Mouse (Mus musculus) CH12.LX (cell line): ENCODE measurements around the gene Wnt3a. TPM values are rescaled to one million over a fixed set of nuclear protein-coding genes. Genes with fewer than 3 reads are reported as not detected.

Source experiments
- DNase-seq: peaks from one replicate; pipeline ENCODE4 v3.0.0-alpha.2; 2013; ENCODE audit errors: extremely low read depth
- H3K27ac ChIP-seq: 2 replicates; pipeline ENCODE4 v1.5.1; 2012; ENCODE audit warnings: low read depth, mild to moderate bottlenecking, control low read depth, moderate library complexity; ENCODE audit not compliant: insufficient read depth
- H3K27me3 ChIP-seq: replicated peaks from 2 replicates; pipeline ENCODE3; 2012; ENCODE audit warnings: inconsistent platforms
- H3K36me3 ChIP-seq, 2 experiments: replicated peaks in 1 of 2; 2 replicates each; pipeline versions ENCODE3 to v1.6.1; 2012; ENCODE audit warnings: inconsistent platforms in 1 of 2, low read length in 1 of 2, mild to moderate bottlenecking in 1 of 2, mixed read lengths in 1 of 2, moderate library complexity in 1 of 2; ENCODE audit not compliant: control insufficient read depth in 1 of 2, insufficient read depth in 1 of 2
- H3K4me1 ChIP-seq, 2 experiments: 2 replicates each; pipeline ENCODE4 v1.6.1; 2012; ENCODE audit warnings: inconsistent platforms in 1 of 2, moderate library complexity in 1 of 2; ENCODE audit not compliant: insufficient read depth in 2 of 2, control insufficient read depth in 1 of 2
- H3K4me2 ChIP-seq: 2 replicates; pipeline ENCODE4 v1.6.1; 2012; ENCODE audit warnings: low read depth, mild to moderate bottlenecking, control low read depth; ENCODE audit not compliant: poor library complexity, insufficient read depth, severe bottlenecking
- H3K4me3 ChIP-seq, 3 experiments: fragments of 150-350 bp in 1 of 3; sonication (generic) in 1 of 3; replicated peaks in 1 of 3; 2 replicates each; pipeline versions ENCODE3 to v1.5.1; 2011 to 2012; ENCODE audit warnings: low read depth in 2 of 3, low read length in 2 of 3, mild to moderate bottlenecking in 2 of 3, moderate library complexity in 2 of 3, control low read depth in 1 of 3, improper control_type of control experiment in 1 of 3, inconsistent platforms in 1 of 3, mixed read lengths in 1 of 3; ENCODE audit not compliant: poor library complexity in 1 of 3
- H3K79me2 ChIP-seq: replicated peaks from 2 replicates; pipeline ENCODE4 v1.6.1; 2012; ENCODE audit warnings: mild to moderate bottlenecking, moderate library complexity; ENCODE audit not compliant: control insufficient read depth, poor library complexity, insufficient read depth, severe bottlenecking; ENCODE audit errors: extremely low read depth
- H3K9ac ChIP-seq: 2 replicates; pipeline ENCODE4 v1.6.1; 2012; ENCODE audit warnings: low read depth, mild to moderate bottlenecking, control low read depth, moderate library complexity; ENCODE audit not compliant: insufficient read depth
- H3K9me3 ChIP-seq: replicated peaks from 2 replicates; pipeline ENCODE3; 2012; ENCODE audit warnings: low read length, inconsistent platforms, mixed read lengths
- BHLHE40 ChIP-seq: IDR thresholded peaks from 2 replicates; pipeline ENCODE4 v1.6.1; 2011; ENCODE audit warnings: mild to moderate bottlenecking, low read depth, low read length, improper control_type of control experiment
- CHD2 ChIP-seq: IDR thresholded peaks from 2 replicates; pipeline ENCODE4 v1.6.1; 2011; ENCODE audit warnings: low read length, improper control_type of control experiment
- CTCF ChIP-seq, 2 experiments: IDR thresholded peaks in 1 of 2; conservative IDR thresholded peaks in 1 of 2; 2 replicates each; pipeline ENCODE4 v1.5.1; 2011 to 2012; ENCODE audit warnings: low read depth in 2 of 2, low read length in 2 of 2, improper control_type of control experiment in 1 of 2, inconsistent platforms in 1 of 2, mild to moderate bottlenecking in 1 of 2, moderate library complexity in 1 of 2
- ELF1 ChIP-seq: IDR thresholded peaks from 2 replicates; pipeline ENCODE4 v1.6.1; 2014; ENCODE audit warnings: low read depth, mild to moderate bottlenecking, inconsistent platforms, low read length, improper control_type of control experiment
- ETS1 ChIP-seq: conservative IDR thresholded peaks from 2 replicates; pipeline ENCODE4 v1.6.1; 2012; ENCODE audit warnings: low read depth, mild to moderate bottlenecking, inconsistent platforms, low read length, improper control_type of control experiment, moderate library complexity
- HCFC1 ChIP-seq: IDR thresholded peaks from 2 replicates; pipeline ENCODE4 v1.6.1; 2012; ENCODE audit warnings: low read depth, mild to moderate bottlenecking, inconsistent platforms, low read length, improper control_type of control experiment
- IRF4 ChIP-seq: IDR thresholded peaks from 2 replicates; pipeline ENCODE4 v1.6.1; 2014; ENCODE audit warnings: low read depth, mild to moderate bottlenecking, inconsistent platforms, low read length, improper control_type of control experiment
- JUN ChIP-seq: IDR thresholded peaks from 2 replicates; pipeline ENCODE4 v1.6.1; 2011; ENCODE audit warnings: low read depth, mild to moderate bottlenecking, low read length, improper control_type of control experiment, moderate library complexity; ENCODE audit not compliant: insufficient read depth
- JUND ChIP-seq: conservative IDR thresholded peaks from 2 replicates; pipeline ENCODE4 v1.6.1; 2011; ENCODE audit warnings: low read depth, low read length, improper control_type of control experiment
- KAT2A ChIP-seq: IDR thresholded peaks from 2 replicates; pipeline ENCODE4 v1.6.1; 2012; ENCODE audit warnings: low read length, improper control_type of control experiment, inconsistent platforms; ENCODE audit not compliant: insufficient replicate concordance
- MAFK ChIP-seq: IDR thresholded peaks from 2 replicates; pipeline ENCODE4 v1.6.1; 2011; ENCODE audit warnings: low read length, improper control_type of control experiment; ENCODE audit not compliant: insufficient replicate concordance
- MAX ChIP-seq: IDR thresholded peaks from 2 replicates; pipeline ENCODE4 v1.6.1; 2011; ENCODE audit warnings: low read length, improper control_type of control experiment
- MAZ ChIP-seq: IDR thresholded peaks from 2 replicates; pipeline ENCODE4 v1.6.1; 2012; ENCODE audit warnings: low read depth, mild to moderate bottlenecking, inconsistent platforms, low read length, improper control_type of control experiment, moderate library complexity
- MEF2A ChIP-seq: IDR thresholded peaks from 2 replicates; pipeline ENCODE4 v1.6.1; 2014; ENCODE audit warnings: low read depth, mild to moderate bottlenecking, inconsistent platforms, low read length, improper control_type of control experiment, borderline replicate concordance
- NELFE ChIP-seq: IDR thresholded peaks from 2 replicates; pipeline ENCODE4 v1.6.1; 2011; ENCODE audit warnings: low read depth, low read length, improper control_type of control experiment
- NRF1 ChIP-seq: IDR thresholded peaks from 2 replicates; pipeline ENCODE4 v1.6.1; 2014; ENCODE audit warnings: low read depth, mild to moderate bottlenecking, inconsistent platforms, low read length, improper control_type of control experiment, moderate library complexity
- PAX5 ChIP-seq: IDR thresholded peaks from 2 replicates; pipeline ENCODE4 v1.6.1; 2012; ENCODE audit warnings: low read length, inconsistent platforms, mixed read lengths
- POLR2AphosphoS2 ChIP-seq: IDR thresholded peaks from 2 replicates; pipeline ENCODE4 v1.6.1; 2011; ENCODE audit warnings: low read depth, low read length, improper control_type of control experiment
- RAD21 ChIP-seq: IDR thresholded peaks from 2 replicates; pipeline ENCODE4 v1.6.1; 2011; ENCODE audit warnings: low read depth, mild to moderate bottlenecking, low read length, improper control_type of control experiment, moderate library complexity
- SMC3 ChIP-seq: IDR thresholded peaks from 2 replicates; pipeline ENCODE4 v1.6.1; 2011; ENCODE audit warnings: low read depth, low read length, improper control_type of control experiment
- UBTF ChIP-seq: IDR thresholded peaks from 2 replicates; pipeline ENCODE4 v1.6.1; 2012; ENCODE audit warnings: low read depth, mild to moderate bottlenecking, inconsistent platforms, low read length, improper control_type of control experiment, moderate library complexity
- USF1 ChIP-seq: IDR thresholded peaks from 2 replicates; pipeline ENCODE4 v1.6.1; 2014; ENCODE audit warnings: low read depth, mild to moderate bottlenecking, inconsistent platforms, low read length, improper control_type of control experiment
- USF2 ChIP-seq: conservative IDR thresholded peaks from 2 replicates; pipeline ENCODE4 v1.6.1; 2011; ENCODE audit warnings: low read depth, low read length, improper control_type of control experiment
- ZC3H11A ChIP-seq: IDR thresholded peaks from 2 replicates; pipeline ENCODE4 v1.6.1; 2012; ENCODE audit warnings: low read depth, mild to moderate bottlenecking, inconsistent platforms, low read length, improper control_type of control experiment
- ZMIZ1 ChIP-seq: IDR thresholded peaks from 2 replicates; pipeline ENCODE4 v1.6.1; 2012; ENCODE audit warnings: low read depth, mild to moderate bottlenecking, inconsistent platforms, low read length, improper control_type of control experiment
- dilution Hi-C: fragments of 300-500 bp; cut with MboI; formaldehyde crosslinking; loops from 2 replicates; pipeline ENCODE4 v1.14.3; 2020; ENCODE audit warnings: low sequenced_read_pairs; ENCODE audit not compliant: extremely low pct_unique_long_range_greater_than_20kb, extremely low pct_ligation_motif_present
- in situ Hi-C: fragments of 300-500 bp; cut with MboI; formaldehyde crosslinking; loops from 3 replicates; pipeline ENCODE4 v1.14.3; 2019; ENCODE audit warnings: low sequenced_read_pairs, low pct_ligation_motif_present, low pct_unique_long_range_greater_than_20kb, mixed read lengths
- polyA plus RNA-seq: library from polyadenylated mRNA; unstranded; fragments of >175 nt; gene quantifications from 2 replicates; pipeline ENCODE4 v1.2.1, GENCODE M21; 2012; ENCODE audit warnings: low read depth; ENCODE audit not compliant: insufficient read length
- total RNA-seq, 2 experiments: library from RNA; depleted of rRNA; stranded (reverse); fragments of 300-350 nt in 1 of 2; fragments of >200 nt in 1 of 2; gene quantifications; 2 replicates each; pipeline ENCODE4 v1.2.3; 2012 to 2014

Wnt3a gene
- total and polyA plus RNA-seq, 3 experiments, result not detected

DNA sequence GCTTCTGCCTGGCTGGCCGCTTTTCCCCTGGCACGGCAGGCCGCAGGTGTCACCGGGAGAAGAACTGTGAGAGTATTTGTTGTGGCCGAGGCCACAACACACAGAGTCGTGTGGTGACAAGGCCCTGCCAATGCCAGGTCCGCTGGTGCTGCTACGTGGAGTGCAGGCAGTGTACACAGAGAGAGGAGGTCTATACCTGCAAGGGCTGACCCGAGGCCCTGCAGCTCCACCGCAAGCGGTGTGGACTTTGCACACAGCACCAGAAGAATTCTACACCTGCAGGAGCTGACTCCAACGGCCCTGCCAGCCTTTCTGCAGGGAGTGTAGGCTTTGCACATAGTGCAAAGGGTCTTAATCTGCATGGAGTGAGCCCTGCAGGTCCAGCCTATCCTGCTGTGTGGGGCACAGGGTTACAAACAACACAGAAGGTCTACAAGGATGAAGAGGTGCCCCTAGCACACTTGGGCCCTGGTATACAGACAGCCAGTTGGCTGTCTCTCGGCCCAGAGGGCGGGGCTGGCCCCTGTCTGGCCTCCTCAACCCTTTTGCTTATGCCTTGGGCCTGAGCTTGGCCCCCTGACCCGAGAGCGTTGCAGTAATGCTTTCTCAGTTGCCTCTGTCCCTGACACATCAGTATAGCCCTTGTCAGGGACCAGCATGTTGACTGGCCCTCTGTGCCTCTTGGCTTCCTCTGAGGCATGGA, 40.8 kb upstream of the Wnt3a start:
- H3K79me2 ChIP-seq, result no peaks in the 10 kb centered on the region
- no peak overlapping the region for H3K27ac ChIP-seq
- H3K36me3 ChIP-seq, result no peaks in the 10 kb centered on the region
- dilution Hi-C loops (no loop called here), in situ Hi-C loops (no loop called here)
- H3K27me3 ChIP-seq, result peaks cover 93% of the 10 kb centered on the region
- H3K9ac ChIP-seq, result no peak overlapping the region
- no peaks in the 10 kb centered on the region for H3K4me1 ChIP-seq
- TF ChIP-seq MAZ, result no peak
- DNase-seq, result no peak
- no peak overlapping the region for H3K4me2 ChIP-seq
- H3K9me3 ChIP-seq, result no peaks in the 10 kb centered on the region
- no peak overlapping the region for H3K4me3 ChIP-seq

DNA sequence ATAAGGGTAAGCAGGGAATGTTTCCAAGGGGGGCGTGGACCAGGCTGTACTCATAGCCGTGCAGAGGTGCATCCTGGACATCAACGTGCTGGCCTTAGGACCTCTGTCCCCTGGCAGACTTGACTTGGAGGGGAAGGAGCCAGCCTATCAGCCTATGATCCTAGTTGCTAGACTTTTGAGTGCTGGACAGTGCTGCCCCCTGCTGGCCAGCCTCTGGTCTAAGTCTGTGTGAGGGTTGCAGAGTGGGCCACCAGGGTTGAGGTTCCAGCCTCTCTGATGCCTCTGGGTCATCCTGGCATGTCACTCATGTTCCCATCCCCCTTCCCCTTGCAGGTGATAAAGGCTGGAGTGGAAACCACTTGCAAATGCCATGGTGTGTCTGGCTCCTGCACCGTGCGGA, 40.0 kb upstream of the Wnt3a start:
- H3K9ac ChIP-seq, result no peak overlapping the region
- DNase-seq, result peak; percentile 72
- no peak overlapping the region for H3K4me2 ChIP-seq
- H3K4me3 ChIP-seq, result no peak overlapping the region
- no peaks in the 10 kb centered on the region for H3K36me3 ChIP-seq
- TF ChIP-seq NRF1, result no peak
- TF ChIP-seq HCFC1, result no peak
- no peak for TF ChIP-seq ELF1
- peak; percentile 84 for TF ChIP-seq SMC3
- peak; percentile 65 for TF ChIP-seq RAD21
- no peak for TF ChIP-seq BHLHE40
- peak; percentile 65 to 84 for TF ChIP-seq CTCF (conservative IDR thresholded peaks at IDR 0.05 in 1 of 2, IDR thresholded peaks at IDR 0.05 in 1 of 2; ENCODE audit: low read depth in 2 of 2, low read length in 2 of 2)
- TF ChIP-seq ZC3H11A, result 0 out of 2 replicates have a peak, but pooled peaks have one; percentile 2
- peaks cover 90% of the 10 kb centered on the region for H3K27me3 ChIP-seq
- no peaks in the 10 kb centered on the region for H3K9me3 ChIP-seq
- H3K79me2 ChIP-seq, result no peaks in the 10 kb centered on the region
- H3K4me1 ChIP-seq, result no peaks in the 10 kb centered on the region
- no peak overlapping the region for H3K27ac ChIP-seq
- dilution Hi-C loops, result no loop called here
- in situ Hi-C loops, result no loop called here

DNA sequence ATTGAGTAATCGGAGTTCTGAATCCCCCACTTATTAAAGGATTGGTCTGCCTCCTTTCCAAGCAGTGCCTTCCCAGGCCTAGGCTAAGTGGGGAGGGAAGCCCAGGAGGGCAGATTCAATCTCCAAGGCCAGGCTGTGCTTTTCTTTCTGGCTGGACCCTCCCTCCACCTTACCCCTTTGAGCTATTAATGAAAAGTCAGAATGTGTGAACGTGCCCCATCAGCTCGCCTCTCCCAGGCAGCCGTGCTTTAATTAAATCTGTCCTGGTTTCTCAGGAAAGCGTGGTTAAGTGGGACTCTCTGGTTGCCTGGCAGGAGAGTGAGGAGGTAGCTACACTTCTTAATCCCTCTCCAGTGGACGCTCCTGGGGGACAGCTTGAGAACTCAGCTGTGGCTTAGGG, 39.1 kb upstream of the Wnt3a start:
- no peaks in the 10 kb centered on the region for H3K36me3 ChIP-seq
- in situ Hi-C loops (no loop called here), dilution Hi-C loops (no loop called here)
- no peak for DNase-seq
- no peaks in the 10 kb centered on the region for H3K79me2 ChIP-seq
- H3K27ac ChIP-seq, result no peak overlapping the region
- no peak overlapping the region for H3K4me3 ChIP-seq
- no peak overlapping the region for H3K4me2 ChIP-seq
- TF ChIP-seq NELFE (no peak), POLR2AphosphoS2 (no peak), JUN (no peak), KAT2A (no peak), UBTF (no peak), MAZ (no peak), USF2 (no peak), USF1 (no peak), ZMIZ1 (no peak), ETS1 (no peak), CHD2 (no peak), JUND (no peak), MAX (no peak), BHLHE40 (no peak), SMC3 (no peak), MEF2A (no peak), MAFK (no peak), PAX5 (no peak), IRF4 (no peak), ELF1 (no peak)
- H3K27me3 ChIP-seq, result peaks cover 90% of the 10 kb centered on the region
- no peak overlapping the region for H3K9ac ChIP-seq
- H3K4me1 ChIP-seq, result no peaks in the 10 kb centered on the region
- H3K9me3 ChIP-seq, result no peaks in the 10 kb centered on the region
